Mouse (Mus musculus): ENCODE results near the gene H2afv. TPM values are rescaled to one million over a fixed set of nuclear protein-coding genes. Genes with fewer than 3 reads are reported as not detected.

H2afv gene
- total and polyA plus RNA-seq, 3 experiments: 46.6 to 73.2 (median 63.7) TPM

DNA sequence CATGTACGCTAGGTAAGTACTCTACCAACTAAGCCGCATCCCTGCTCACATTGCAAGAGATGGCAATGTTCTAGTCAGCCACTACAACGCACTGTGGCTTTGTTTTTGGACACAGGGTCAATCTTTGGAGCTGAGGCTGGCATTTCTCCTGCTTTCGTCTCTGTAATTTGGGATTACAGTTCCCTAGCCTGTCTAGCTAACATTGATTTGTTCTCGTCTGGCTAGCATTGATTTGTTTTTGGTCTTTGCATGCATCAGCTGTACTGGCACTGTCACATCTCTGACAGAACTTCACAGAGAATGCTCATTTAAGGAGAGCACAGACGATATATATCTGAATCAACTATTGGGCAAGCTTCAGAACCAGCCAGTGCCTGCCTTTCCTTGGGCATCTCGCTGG is 14.1 kb downstream of the H2afv start:
- no peak overlapping the region for H3K4me2 ChIP-seq (ENCODE audit: insufficient read depth, low read depth, poor library complexity, severe bottlenecking)
- no peaks in the 10 kb centered on the region for H3K27me3 ChIP-seq (replicated peaks)
- no peaks in the 10 kb centered on the region for H3K4me1 ChIP-seq (ENCODE audit: control insufficient read depth in 1 of 2, insufficient read depth in 2 of 2)
- no peak overlapping the region for H3K9ac ChIP-seq (ENCODE audit: insufficient read depth, low read depth)
- in situ Hi-C loops (cut with MboI; ENCODE audit: low pct_ligation_motif_present, low pct_unique_long_range_greater_than_20kb, low sequenced_read_pairs): no loop called here
- H3K9me3 ChIP-seq (replicated peaks; ENCODE audit: low read length): no peaks in the 10 kb centered on the region
- no peaks in the 10 kb centered on the region for H3K79me2 ChIP-seq (replicated peaks; ENCODE audit: control insufficient read depth, extremely low read depth, insufficient read depth, poor library complexity, severe bottlenecking)
- no peak for TF ChIP-seq MAFK (IDR thresholded peaks at IDR 0.05; ENCODE audit: insufficient replicate concordance, low read length)
- TF ChIP-seq HCFC1 (IDR thresholded peaks at IDR 0.05; ENCODE audit: low read depth, low read length): no peak
- no peak for TF ChIP-seq CTCF (conservative IDR thresholded peaks at IDR 0.05 in 1 of 2, IDR thresholded peaks at IDR 0.05 in 1 of 2; ENCODE audit: low read depth in 2 of 2, low read length in 2 of 2)
- no peak for TF ChIP-seq GABPA (IDR thresholded peaks at IDR 0.05; ENCODE audit: insufficient replicate concordance, low read depth, low read length)
- TF ChIP-seq POLR2AphosphoS2 (IDR thresholded peaks at IDR 0.05; ENCODE audit: low read depth, low read length): no peak
- TF ChIP-seq MAX (IDR thresholded peaks at IDR 0.05; ENCODE audit: low read length): no peak
- H3K4me3 ChIP-seq (replicated peaks in 1 of 3; ENCODE audit: low read depth in 2 of 3, low read length in 2 of 3, poor library complexity in 1 of 3): no peak overlapping the region
- peaks cover 46 to 83% of the 10 kb centered on the region in 2 experiments for H3K36me3 ChIP-seq (replicated peaks in 1 of 2; ENCODE audit: control insufficient read depth in 1 of 2, insufficient read depth in 1 of 2, low read length in 1 of 2)
- dilution Hi-C loops (cut with MboI; ENCODE audit: extremely low pct_ligation_motif_present, extremely low pct_unique_long_range_greater_than_20kb, low sequenced_read_pairs): no loop called here
- DNase-seq (ENCODE audit: extremely low read depth): no peak
- no peak overlapping the region for H3K27ac ChIP-seq (ENCODE audit: insufficient read depth, low read depth)

DNA sequence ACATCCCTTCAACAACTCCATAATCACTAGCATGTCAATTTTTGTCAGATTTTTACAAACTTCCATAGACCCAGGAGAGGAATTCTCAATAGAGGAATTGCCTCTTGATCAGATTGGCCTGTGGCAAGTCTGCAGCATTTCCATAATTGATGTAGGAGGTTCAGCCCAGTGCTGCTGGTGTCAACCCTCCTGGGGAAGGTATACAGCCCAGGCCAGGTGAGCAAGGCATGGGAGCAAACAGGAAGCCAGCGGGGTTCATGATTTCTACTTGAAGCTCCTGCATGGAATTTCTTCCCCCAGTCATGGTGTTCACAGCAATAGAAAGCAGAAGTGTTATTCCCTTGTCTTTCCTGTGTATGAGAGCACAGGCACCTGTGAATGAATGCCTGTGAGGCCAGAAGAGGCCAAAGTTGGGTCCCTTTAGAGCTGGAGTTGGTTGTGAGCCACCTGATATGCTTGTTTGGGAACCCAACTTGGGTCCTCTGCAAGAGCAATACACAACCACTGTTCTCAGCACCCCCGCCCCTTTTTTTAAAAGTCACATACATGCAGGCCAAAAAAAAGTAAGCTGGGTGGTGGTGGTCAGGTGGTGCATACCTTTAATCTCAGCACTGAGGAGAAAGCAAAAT is 23.4 kb downstream of the H2afv start:
- Histone ChIP-seq H3K4me2 (ENCODE audit: insufficient read depth, low read depth, poor library complexity, severe bottlenecking) (no peak overlapping the region), H3K4me1 (ENCODE audit: control insufficient read depth in 1 of 2, insufficient read depth in 2 of 2) (peaks cover 0 to 25% of the 10 kb centered on the region in 2 experiments; a peak in 3 of 4 replicates), H3K27me3 (replicated peaks) (no peaks in the 10 kb centered on the region), H3K27ac (ENCODE audit: insufficient read depth, low read depth) (no peak overlapping the region), H3K9me3 (replicated peaks; ENCODE audit: low read length) (no peaks in the 10 kb centered on the region), H3K4me3 (replicated peaks in 1 of 3; ENCODE audit: low read depth in 2 of 3, low read length in 2 of 3, poor library complexity in 1 of 3) (no peak overlapping the region), H3K9ac (ENCODE audit: insufficient read depth, low read depth) (no peak overlapping the region), H3K79me2 (replicated peaks; ENCODE audit: control insufficient read depth, extremely low read depth, insufficient read depth, poor library complexity, severe bottlenecking) (peaks cover 33% of the 10 kb centered on the region), H3K36me3 (replicated peaks in 1 of 2; ENCODE audit: control insufficient read depth in 1 of 2, insufficient read depth in 1 of 2, low read length in 1 of 2) (peaks cover 40 to 54% of the 10 kb centered on the region in 2 experiments)
- in situ Hi-C loops (cut with MboI; ENCODE audit: low pct_ligation_motif_present, low pct_unique_long_range_greater_than_20kb, low sequenced_read_pairs) (no loop called here), dilution Hi-C loops (cut with MboI; ENCODE audit: extremely low pct_ligation_motif_present, extremely low pct_unique_long_range_greater_than_20kb, low sequenced_read_pairs) (no loop called here)
- TF ChIP-seq POLR2A (IDR thresholded peaks at IDR 0.05; ENCODE audit: low read depth, low read length): peak; percentile 60
- no peak for TF ChIP-seq BHLHE40 (IDR thresholded peaks at IDR 0.05; ENCODE audit: low read depth, low read length)
- no peak for TF ChIP-seq E2F4 (IDR thresholded peaks at IDR 0.05; ENCODE audit: insufficient replicate concordance, low read depth, low read length)
- no peak for TF ChIP-seq TCF12 (IDR thresholded peaks at IDR 0.05; ENCODE audit: low read depth, low read length)
- TF ChIP-seq CTCF (conservative IDR thresholded peaks at IDR 0.05 in 1 of 2, IDR thresholded peaks at IDR 0.05 in 1 of 2; ENCODE audit: low read depth in 2 of 2, low read length in 2 of 2): no peak
- no peak for TF ChIP-seq SIN3A (IDR thresholded peaks at IDR 0.05; ENCODE audit: low read length)
- peak; percentile 3; the same call in 1 of the 2 replicates for TF ChIP-seq EP300 (IDR thresholded peaks at IDR 0.05; ENCODE audit: low read length)
- TF ChIP-seq CHD2 (IDR thresholded peaks at IDR 0.05; ENCODE audit: low read length): peak; percentile 71
- TF ChIP-seq MAZ (IDR thresholded peaks at IDR 0.05; ENCODE audit: low read depth, low read length): 0 out of 2 replicates have a peak, but pooled peaks have one; percentile 22
- TF ChIP-seq ZMIZ1 (IDR thresholded peaks at IDR 0.05; ENCODE audit: low read depth, low read length): peak; percentile 89
- TF ChIP-seq ETS1 (conservative IDR thresholded peaks at IDR 0.05; ENCODE audit: low read depth, low read length): no peak
- no peak for TF ChIP-seq MXI1 (IDR thresholded peaks at IDR 0.05; ENCODE audit: low read depth, low read length)
- TF ChIP-seq POLR2AphosphoS2 (IDR thresholded peaks at IDR 0.05; ENCODE audit: low read depth, low read length): peak; percentile 99
- no peak for TF ChIP-seq NRF1 (IDR thresholded peaks at IDR 0.05; ENCODE audit: low read depth, low read length)
- no peak for TF ChIP-seq ELF1 (IDR thresholded peaks at IDR 0.05; ENCODE audit: low read depth, low read length)
- no peak for TF ChIP-seq ZNF384 (IDR thresholded peaks at IDR 0.05; ENCODE audit: low read depth, low read length)
- peak; percentile 53 for DNase-seq (ENCODE audit: extremely low read depth)

All from CH12.LX (cell line).